10 mouse cellular contexts compared by ENCODE assay signal in the genomic region with DNA sequence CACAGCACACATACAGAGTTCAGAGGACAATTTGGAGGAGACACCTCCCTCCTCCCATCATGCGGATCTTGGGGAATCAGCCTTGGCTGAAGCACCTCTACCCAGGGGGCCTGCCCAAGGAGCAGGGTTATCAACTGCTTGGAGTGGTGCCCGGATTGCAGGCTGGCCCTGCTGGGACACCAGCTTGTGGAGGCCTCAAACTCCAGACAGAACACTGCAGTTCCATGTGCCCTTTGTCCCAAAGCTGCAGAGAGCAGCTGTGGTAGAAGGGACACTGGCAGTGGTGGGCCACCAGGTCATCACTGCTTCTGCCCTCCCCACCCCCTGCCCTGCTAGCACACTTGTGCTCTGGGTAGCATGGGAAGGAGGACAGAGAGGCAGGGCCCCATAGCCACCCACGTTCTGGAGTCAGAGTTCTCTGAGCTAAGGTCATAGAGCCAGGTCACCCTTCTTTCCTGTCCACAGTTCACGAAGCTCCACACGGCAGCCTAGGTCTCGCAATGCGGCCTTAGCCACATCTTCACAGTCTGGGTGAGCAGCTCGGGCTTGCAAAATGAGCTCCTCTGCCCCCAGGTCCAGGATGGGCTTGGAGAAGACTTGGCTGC. TPM values are rescaled to one million over a fixed set of nuclear protein-coding genes. Genes with fewer than 3 reads are reported as not detected.
A peak's percentile ranks its signal among the peaks of the same experiment; 100 is the strongest.
DNase-seq lines count a peak whose midpoint lies in the region; ATAC-seq and TF ChIP-seq lines count a peak whose summit lies in the region.
"Had no signal": no experiment of that assay in that cellular context is flagged by ENCODE, and none has a peak within 500 bp of the region (broad histone marks: within the 10 kb centered on the region; RNA-seq: fewer than 3 reads in every experiment).

No protein-coding gene starts in this region.

- H3K4me2 ChIP-seq in heart, embryonic 15.5 days = no peak overlapping the region
- H3K4me2 ChIP-seq in midbrain, postnatal 0 days (ENCODE audit: low read depth, low read length, poor library complexity, severe bottlenecking) = no peak overlapping the region
- H3K4me2 ChIP-seq: midbrain, embryonic 12.5 days had no signal

- peak overlapping the region; percentile 33 for H3K27ac ChIP-seq in heart, embryonic 15.5 days
- H3K27ac ChIP-seq in midbrain, postnatal 0 days (ENCODE audit: low read depth, low read length) = no peak overlapping the region
- no peak overlapping the region for H3K27ac ChIP-seq in limb, embryonic 10.5 days
- H3K27ac ChIP-seq: liver, embryonic 14.5 days; midbrain, embryonic 12.5 days had no signal

- H3K4me3 ChIP-seq in heart, embryonic 15.5 days = no peak overlapping the region
- H3K4me3 ChIP-seq in midbrain, postnatal 0 days (ENCODE audit: low read depth, low read length) = no peak overlapping the region
- H3K4me3 ChIP-seq in limb, embryonic 10.5 days = no peak overlapping the region
- H3K4me3 ChIP-seq: midbrain, embryonic 12.5 days had no signal

- H3K27me3 ChIP-seq in heart, embryonic 15.5 days = no peaks in the 10 kb centered on the region
- H3K27me3 ChIP-seq in midbrain, postnatal 0 days (ENCODE audit: insufficient read depth, low read length) = no peaks in the 10 kb centered on the region
- H3K27me3 ChIP-seq in limb, embryonic 10.5 days (ENCODE audit: low read depth, poor library complexity, severe bottlenecking) = no peaks in the 10 kb centered on the region

- H3K9me3 ChIP-seq in heart, embryonic 15.5 days (replicated peaks) = no peaks in the 10 kb centered on the region
- H3K9me3 ChIP-seq in midbrain, postnatal 0 days (ENCODE audit: low read length) = no peaks in the 10 kb centered on the region
- H3K9me3 ChIP-seq in limb, embryonic 10.5 days (replicated peaks) = no peaks in the 10 kb centered on the region
- H3K9me3 ChIP-seq: midbrain, embryonic 12.5 days had no signal

- DNase-seq in gastrocnemius, postnatal 10 days = peak; percentile 46
- no peak for DNase-seq in gastrocnemius, adult 18-20 months (ENCODE audit: low spot score)
- peak; percentile 87 for DNase-seq in adrenal gland, postnatal 10 days
- peak; percentile 84 for DNase-seq in kidney, postnatal 36 days
- no peak for DNase-seq in midbrain, postnatal 0 days (ENCODE audit: low spot score)
- DNase-seq in neural tube, embryonic 10.5 days (ENCODE audit: extremely low spot score, low spot score) = no peak
- DNase-seq in limb, embryonic 10.5 days (ENCODE audit: low spot score) = no peak

- H3K4me1 ChIP-seq in heart, embryonic 15.5 days (replicated peaks) = peaks cover 22% of the 10 kb centered on the region
- no peaks in the 10 kb centered on the region; the same call in 1 of the 2 replicates for H3K4me1 ChIP-seq in midbrain, postnatal 0 days (ENCODE audit: insufficient read depth, low read length)
- H3K4me1 ChIP-seq in limb, embryonic 10.5 days = peaks cover 12% of the 10 kb centered on the region
- H3K4me1 ChIP-seq: midbrain, embryonic 12.5 days had no signal

- WGBS in heart, embryonic 15.5 days = 63% methylated on average over 8 of the region's 8 CpGs
- WGBS in midbrain, postnatal 0 days = 76% methylated on average over 8 of the region's 8 CpGs
- 73% methylated on average over 8 of the region's 8 CpGs for WGBS in limb, embryonic 10.5 days

- peak; percentile 41; the same call in 1 of the 2 replicates for ATAC-seq in heart, embryonic 15.5 days (replicated peaks; ENCODE audit: insufficient number of reproducible peaks, insufficient read depth, low FRiP score, low read depth)
- no peak for ATAC-seq in midbrain, postnatal 0 days (ENCODE audit: low FRiP score)

- no peak for TF ChIP-seq CTCF in midbrain, postnatal 0 days (IDR thresholded peaks at IDR 0.05)

- H3K9ac ChIP-seq in heart, embryonic 15.5 days = 0 out of 2 replicates have a peak overlapping the region, but pooled peaks have one; percentile 22
- H3K9ac ChIP-seq in midbrain, postnatal 0 days (replicated peaks; ENCODE audit: low read length, poor library complexity, severe bottlenecking) = no peak overlapping the region
- H3K9ac ChIP-seq: liver, embryonic 14.5 days; midbrain, embryonic 12.5 days had no signal

- H3K36me3 ChIP-seq in heart, embryonic 15.5 days = peaks cover 24% of the 10 kb centered on the region; the same call in 1 of the 2 replicates
- peaks cover 45% of the 10 kb centered on the region for H3K36me3 ChIP-seq in midbrain, postnatal 0 days (ENCODE audit: insufficient read depth, low read length)
- H3K36me3 ChIP-seq in limb, embryonic 10.5 days = peaks cover 32% of the 10 kb centered on the region

RNA-seq across cellular contexts. Expression of gene Slc25a42, which starts 8.2 kb away (rescaled TPM):
- 10 to 100 TPM; 20.6 to 28.3 TPM for total RNA-seq in gastrocnemius, postnatal 10 days (2021)
- 10 to 100 TPM; 26.7 to 31.1 TPM for total RNA-seq in gastrocnemius, adult 18-20 months (2021)
- 100 to 1,000 TPM; 124 to 184 TPM for total RNA-seq in adrenal gland, postnatal 10 days (2021)
- 7.6 and 12.5 TPM in 2 replicates for polyA plus RNA-seq in heart, embryonic 15.5 days (2015; fragmentation: Nextera tagmentation; extraction: Ambion mirVana)
- total RNA-seq in midbrain, postnatal 0 days (2014; rRNA removed) = 15.1 and 18.0 TPM in 2 replicates
- 9.2 and 9.3 TPM in 2 replicates for polyA plus RNA-seq in midbrain, postnatal 0 days (2015; fragmentation: Nextera tagmentation; extraction: Ambion mirVana)
- 2.8 and 3.6 TPM in 2 replicates for polyA plus RNA-seq in limb, embryonic 10.5 days (2016; fragmentation: Nextera tagmentation; extraction: Ambion mirVana)

RNA-seq across cellular contexts. Expression of gene Sugp2, which starts 13.7 kb away (rescaled TPM):
- total RNA-seq in gastrocnemius, postnatal 10 days (2021) = 10 to 100 TPM; 43.8 to 49.7 TPM
- 10 to 100 TPM; 37.4 to 49.4 TPM for total RNA-seq in gastrocnemius, adult 18-20 months (2021)
- 10 to 100 TPM; 28.9 to 48.5 TPM for total RNA-seq in adrenal gland, postnatal 10 days (2021)
- 22.1 and 27.4 TPM in 2 replicates for polyA plus RNA-seq in heart, embryonic 15.5 days (2015; fragmentation: Nextera tagmentation; extraction: Ambion mirVana)
- 139 and 150 TPM in 2 replicates for total RNA-seq in midbrain, postnatal 0 days (2014; rRNA removed)
- 71.7 and 75.7 TPM in 2 replicates for polyA plus RNA-seq in midbrain, postnatal 0 days (2015; fragmentation: Nextera tagmentation; extraction: Ambion mirVana)
- 39.7 and 51.4 TPM in 2 replicates for polyA plus RNA-seq in limb, embryonic 10.5 days (2016; fragmentation: Nextera tagmentation; extraction: Ambion mirVana)

RNA-seq across cellular contexts. Expression of gene Armc6, which starts 13.9 kb away (rescaled TPM):
- 10 to 100 TPM; 11.9 to 12.9 TPM for total RNA-seq in gastrocnemius, postnatal 10 days (2021)
- 1 to 10 TPM; 6.9 to 7.9 TPM for total RNA-seq in gastrocnemius, adult 18-20 months (2021)
- 10 to 100 TPM; 11.2 to 13.2 TPM for total RNA-seq in adrenal gland, postnatal 10 days (2021)
- 16.4 and 24.0 TPM in 2 replicates for polyA plus RNA-seq in heart, embryonic 15.5 days (2015; fragmentation: Nextera tagmentation; extraction: Ambion mirVana)
- total RNA-seq in midbrain, postnatal 0 days (2014; rRNA removed) = 112 and 119 TPM in 2 replicates
- 116 and 121 TPM in 2 replicates for polyA plus RNA-seq in midbrain, postnatal 0 days (2015; fragmentation: Nextera tagmentation; extraction: Ambion mirVana)
- 26.8 and 27.6 TPM in 2 replicates for polyA plus RNA-seq in limb, embryonic 10.5 days (2016; fragmentation: Nextera tagmentation; extraction: Ambion mirVana)

RNA-seq across cellular contexts. Expression of gene Tmem161a, which starts 48.2 kb away (rescaled TPM):
- total RNA-seq in gastrocnemius, postnatal 10 days (2021) = 10 to 100 TPM; 72.8 to 74.7 TPM
- total RNA-seq in gastrocnemius, adult 18-20 months (2021) = 10 to 100 TPM; 75.2 to 88.4 TPM
- 10 to 100 TPM; 43.1 to 47.0 TPM for total RNA-seq in adrenal gland, postnatal 10 days (2021)
- polyA plus RNA-seq in heart, embryonic 15.5 days (2015; fragmentation: Nextera tagmentation; extraction: Ambion mirVana) = 77.6 and 89.7 TPM in 2 replicates
- 52.4 and 64.8 TPM in 2 replicates for total RNA-seq in midbrain, postnatal 0 days (2014; rRNA removed)
- 49.5 and 51.6 TPM in 2 replicates for polyA plus RNA-seq in midbrain, postnatal 0 days (2015; fragmentation: Nextera tagmentation; extraction: Ambion mirVana)
- polyA plus RNA-seq in limb, embryonic 10.5 days (2016; fragmentation: Nextera tagmentation; extraction: Ambion mirVana) = 79.8 and 85.0 TPM in 2 replicates

Comparison
In these comparisons a context has a peak if more than half of its experiments do, and no peak if none do; other contexts are left out.
1. DNase-seq: peak in gastrocnemius, postnatal 10 days (single experiment), adrenal gland, postnatal 10 days (single experiment) and kidney, postnatal 36 days (2 of 2); none in gastrocnemius, adult 18-20 months (single experiment), midbrain, postnatal 0 days (single experiment), neural tube, embryonic 10.5 days (single experiment) and limb, embryonic 10.5 days (single experiment).